Mouse (Mus musculus) gastrocnemius, postnatal 4 days (tissue): ENCODE measurements around the gene Upp1. TPM values are rescaled to one million over a fixed set of nuclear protein-coding genes. Genes with fewer than 3 reads are reported as not detected.
"Not testable (repeated sequence)": the region's sequence is repeated elsewhere in the genome, so short reads cannot be mapped to it uniquely, and the experiment has no call there.

ENCODE experiments used
- DNase-seq, 2 experiments: peaks; one replicate each; pipeline ENCODE4 v3.0.0; 2021 to 2022; ENCODE audit warnings: low spot score in 2 of 2, mixed read lengths in 2 of 2
- total RNA-seq, 2 experiments: library from RNA; stranded (reverse); gene quantifications; 2 replicates each; pipeline ENCODE4 v1.2.3; 2021

The Upp1 gene
- total RNA-seq, 2 experiments from 2014 or later, result 7.5 TPM

DNA sequence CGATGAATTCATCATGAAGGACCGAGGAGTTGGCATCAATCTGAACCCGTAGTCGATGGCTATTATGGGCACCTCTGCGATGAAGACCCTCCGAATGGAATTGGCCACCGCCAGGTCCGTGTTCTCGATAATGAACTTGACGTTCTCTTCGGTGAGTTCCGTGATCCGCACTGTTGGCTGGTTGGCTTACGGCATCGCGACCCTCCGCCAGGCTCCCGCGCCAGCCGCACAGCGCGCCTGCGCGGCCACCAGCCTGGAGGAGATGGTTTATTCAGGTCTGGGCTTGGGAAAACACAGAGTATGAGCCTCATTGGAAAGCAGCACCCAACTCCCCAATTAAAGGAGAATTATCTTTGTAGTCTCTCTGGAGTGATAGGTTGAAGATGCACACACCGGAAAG, 32.5 kb downstream of the Upp1 start:
- not testable (repeated sequence) for DNase-seq

DNA sequence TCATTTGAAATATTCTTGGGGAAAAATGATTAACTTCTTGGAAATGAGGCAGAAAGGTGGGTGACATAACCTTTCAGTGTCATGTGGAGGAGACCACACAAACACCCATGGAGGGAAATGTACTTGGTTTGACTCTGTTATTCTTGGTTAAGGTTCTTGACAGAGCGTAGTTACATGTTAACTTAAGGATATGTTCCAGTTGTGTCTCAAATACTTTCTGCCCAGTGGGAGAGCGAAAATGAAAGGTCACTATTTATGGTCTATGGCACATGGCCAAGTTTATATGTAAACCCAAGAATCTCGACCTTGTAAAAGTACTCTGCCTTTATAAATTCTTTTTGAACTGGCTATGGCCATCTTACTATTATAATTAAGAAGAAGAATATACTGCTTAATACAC, 42.0 kb downstream of the Upp1 start:
- no peak for DNase-seq

GRCm38 (mm10) chr11:9167331-9167730, 49.4 kb downstream of the Upp1 start:
- no peak for DNase-seq

DNA sequence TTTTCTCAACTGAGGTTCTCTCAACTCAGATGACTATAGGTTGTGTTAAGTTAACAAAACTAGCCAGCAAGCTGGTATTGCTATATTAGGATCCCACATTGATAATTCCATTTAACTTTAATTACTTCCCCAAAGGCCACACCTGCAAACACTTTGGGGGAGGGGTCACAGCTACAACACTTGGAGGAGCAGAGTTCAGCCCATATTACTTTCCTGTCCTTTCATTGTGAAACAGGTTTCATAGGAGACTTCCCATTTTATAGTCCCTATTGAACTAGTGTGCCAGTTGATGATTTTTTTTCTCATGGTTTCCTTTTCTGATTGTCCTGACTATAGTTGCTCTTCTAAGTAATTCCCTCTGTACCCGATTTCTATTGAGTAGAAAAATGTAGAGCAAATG, 63.6 kb downstream of the Upp1 start:
- DNase-seq, result no peak

Other genes starting within 250 kb of the Upp1 start
- gene Pkd1l1, start 144.8 kb upstream of the Upp1 start, total RNA-seq, result not detected
- gene Hus1, start 106.9 kb upstream of the Upp1 start, total RNA-seq, result 10 to 100 TPM; 10.1 to 10.2 TPM
- gene Gm11992, start 69.5 kb upstream of the Upp1 start, total RNA-seq, result not detected
- not detected for gene Sun3, start 69.1 kb upstream of the Upp1 start, total RNA-seq
- under 1 TPM in 1 of 2 experiments, not detected in 1; 0.03 TPM for gene Abca13, start 73.8 kb downstream of the Upp1 start, total RNA-seq